Mouse (Mus musculus): ENCODE data around the gene Tnfsf4. TPM values are rescaled to one million over a fixed set of nuclear protein-coding genes. Genes with fewer than 3 reads are reported as not detected.

The Tnfsf4 gene
- polyA plus RNA-seq, 1 experiment from 2014 or later: 0.12 TPM

DNA sequence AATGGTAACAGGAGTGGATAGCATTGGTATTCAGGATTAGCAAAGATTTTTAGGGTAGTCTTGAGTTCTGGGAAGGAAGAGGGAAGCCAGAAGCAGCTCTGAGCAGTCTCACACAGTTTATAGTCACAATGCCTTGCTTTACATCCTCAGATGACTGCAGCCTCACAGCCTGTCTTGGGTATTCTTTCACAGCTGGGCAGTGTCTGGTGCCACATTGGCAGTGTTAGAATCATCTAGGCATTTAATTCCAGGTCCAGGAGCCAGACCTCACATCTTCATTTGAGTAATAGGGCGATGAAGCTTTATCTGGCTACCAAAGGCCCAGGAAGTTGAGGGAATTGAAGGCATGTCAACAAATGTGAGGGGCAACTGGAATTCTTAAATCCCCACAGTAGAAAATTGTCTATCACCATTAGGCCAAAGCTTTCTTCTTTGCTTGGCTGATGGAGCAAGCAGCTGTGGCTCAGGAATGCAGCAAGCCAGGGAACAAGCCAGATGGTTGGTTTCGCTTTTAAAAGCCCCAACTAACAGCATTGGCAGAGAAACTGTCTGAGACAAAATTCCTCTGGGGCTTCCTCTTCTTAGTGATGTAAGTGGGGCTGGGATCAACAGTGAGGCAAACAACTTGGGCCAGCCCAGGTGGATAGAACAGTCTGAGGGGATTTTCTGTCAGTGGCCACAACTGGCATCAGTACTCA, 68.3 kb downstream of the Tnfsf4 start:
- peak; percentile 76 for ATAC-seq (ENCODE audit: insufficient number of reproducible peaks, low FRiP score, low TSS enrichment, low read depth)
- peak overlapping the region; percentile 23; the same call in 1 of the 2 replicates for H3K27ac ChIP-seq (replicated peaks)
- no peak overlapping the region for H3K9ac ChIP-seq
- WGBS: 32% methylated on average over 2 of the region's 2 CpGs
- H3K36me3 ChIP-seq: no peaks in the 10 kb centered on the region
- no peaks in the 10 kb centered on the region for H3K27me3 ChIP-seq
- no peak overlapping the region for H3K4me3 ChIP-seq (replicated peaks)
- H3K4me1 ChIP-seq: peaks cover 9% of the 10 kb centered on the region; the same call in 1 of the 2 replicates
- H3K9me3 ChIP-seq (replicated peaks): no peaks in the 10 kb centered on the region
- H3K4me2 ChIP-seq (replicated peaks): no peak overlapping the region

Other genes starting within 250 kb of the Tnfsf4 start
- gene Tex50, start 236.1 kb upstream of the Tnfsf4 start, polyA plus RNA-seq (2015; fragmentation: Nextera tagmentation; extraction: Ambion mirVana): 0.23 TPM in 1 of 2 replicates, not detected in the other
- 342 and 372 TPM in 2 replicates for gene Prdx6, start 144.2 kb upstream of the Tnfsf4 start, polyA plus RNA-seq (2015; fragmentation: Nextera tagmentation; extraction: Ambion mirVana)
- gene Tnfsf18, start 99.2 kb downstream of the Tnfsf4 start, polyA plus RNA-seq (2015; fragmentation: Nextera tagmentation; extraction: Ambion mirVana): 0.11 TPM in 2 replicates